Comparison of ENCODE assay signal across 12 mouse cellular contexts in genomic region chr17:30155411-30155925, GRCm38 (mm10).
A peak's percentile ranks its signal among the peaks of the same experiment; 100 is the strongest.
DNase-seq lines count a peak whose midpoint lies in the region; ATAC-seq and TF ChIP-seq lines count a peak whose summit lies in the region.
"Had no signal": no experiment of that assay in that cellular context is flagged by ENCODE, and none has a peak within 500 bp of the region (broad histone marks: within the 10 kb centered on the region; RNA-seq: fewer than 3 reads in every experiment).

No protein-coding gene starts in this region.

- no peak for ATAC-seq in forebrain, embryonic 16.5 days
- ATAC-seq in forebrain, postnatal 0 days: no peak

- no peak for DNase-seq in forebrain, postnatal 0 days
- peak; percentile 64 for DNase-seq in left cerebral cortex, postnatal 4 days
- DNase-seq in left cerebral cortex, postnatal 36 days (ENCODE audit: low spot score in 2 of 2): no peak
- peak; percentile 57 for DNase-seq in cerebellum, adult 9-10 months
- DNase-seq in limb, embryonic 10.5 days (ENCODE audit: low spot score): no peak
- no peak for DNase-seq in testis, postnatal 10 days (ENCODE audit: low spot score)
- no peak for DNase-seq in spleen, postnatal 4 days (ENCODE audit: low spot score in 2 of 2)
- DNase-seq: layer of hippocampus, postnatal 36 days; lung, postnatal 10 days had no signal

- H3K4me1 ChIP-seq in forebrain, embryonic 16.5 days (replicated peaks; ENCODE audit: control insufficient read depth, insufficient read depth, low read length): peaks cover 17% of the 10 kb centered on the region
- H3K4me1 ChIP-seq in forebrain, postnatal 0 days (ENCODE audit: insufficient read depth): peaks cover 9% of the 10 kb centered on the region
- H3K4me1 ChIP-seq in limb, embryonic 10.5 days: peaks cover 35% of the 10 kb centered on the region

- no peak for TF ChIP-seq CTCF in forebrain, postnatal 0 days (IDR thresholded peaks at IDR 0.05; ENCODE audit: low read depth)

- no peak overlapping the region for H3K4me3 ChIP-seq in forebrain, embryonic 16.5 days (replicated peaks; ENCODE audit: low read length)
- no peak overlapping the region for H3K4me3 ChIP-seq in forebrain, postnatal 0 days (ENCODE audit: low read depth, low read length)
- no peak overlapping the region for H3K4me3 ChIP-seq in limb, embryonic 10.5 days
- H3K4me3 ChIP-seq: embryonic facial prominence, embryonic 15.5 days had no signal

- 58% methylated on average over 7 of the region's 7 CpGs for WGBS in forebrain, embryonic 16.5 days
- WGBS in forebrain, postnatal 0 days: 52% methylated on average over 7 of the region's 7 CpGs
- 83% methylated on average over 7 of the region's 7 CpGs for WGBS in limb, embryonic 10.5 days

- intact Hi-C loops in left cerebral cortex, postnatal 4 days (cut with DNase I): no loop called here
- intact Hi-C loops in left cerebral cortex, postnatal 36 days (cut with DNase I): no loop called here

- no peak overlapping the region for H3K4me2 ChIP-seq in forebrain, embryonic 16.5 days (ENCODE audit: low read length)
- no peak overlapping the region for H3K4me2 ChIP-seq in forebrain, postnatal 0 days (ENCODE audit: low read depth)
- H3K4me2 ChIP-seq: embryonic facial prominence, embryonic 15.5 days had no signal

- H3K27ac ChIP-seq in forebrain, embryonic 16.5 days (ENCODE audit: low read length): no peak overlapping the region
- H3K27ac ChIP-seq in forebrain, postnatal 0 days (ENCODE audit: low read depth, low read length): no peak overlapping the region
- H3K27ac ChIP-seq in limb, embryonic 10.5 days: peak overlapping the region; percentile 56; the same call in 1 of the 2 replicates
- H3K27ac ChIP-seq: embryonic facial prominence, embryonic 15.5 days; kidney, postnatal 0 days had no signal

- H3K9ac ChIP-seq in forebrain, embryonic 16.5 days (replicated peaks; ENCODE audit: low read depth, low read length): 0 out of 2 replicates have a peak overlapping the region, but pooled peaks have one; percentile 20
- no peak overlapping the region; the same call in 1 of the 2 replicates for H3K9ac ChIP-seq in forebrain, postnatal 0 days
- H3K9ac ChIP-seq: embryonic facial prominence, embryonic 15.5 days had no signal

- no peaks in the 10 kb centered on the region for H3K9me3 ChIP-seq in forebrain, embryonic 16.5 days (ENCODE audit: control insufficient read depth, low read length)
- no peaks in the 10 kb centered on the region for H3K9me3 ChIP-seq in forebrain, postnatal 0 days (ENCODE audit: low read length)
- no peaks in the 10 kb centered on the region for H3K9me3 ChIP-seq in limb, embryonic 10.5 days (replicated peaks)
- H3K9me3 ChIP-seq: embryonic facial prominence, embryonic 15.5 days had no signal

- H3K36me3 ChIP-seq in forebrain, embryonic 16.5 days (ENCODE audit: control insufficient read depth, insufficient read depth): no peaks in the 10 kb centered on the region
- H3K36me3 ChIP-seq in forebrain, postnatal 0 days (ENCODE audit: insufficient read depth): no peaks in the 10 kb centered on the region
- H3K36me3 ChIP-seq in limb, embryonic 10.5 days: peaks cover 8% of the 10 kb centered on the region; the same call in 1 of the 2 replicates
- H3K36me3 ChIP-seq: embryonic facial prominence, embryonic 15.5 days had no signal

- no peaks in the 10 kb centered on the region for H3K27me3 ChIP-seq in forebrain, embryonic 16.5 days (replicated peaks; ENCODE audit: control insufficient read depth, insufficient read depth, low read length)
- no peaks in the 10 kb centered on the region for H3K27me3 ChIP-seq in forebrain, postnatal 0 days (ENCODE audit: insufficient read depth, low read length)
- H3K27me3 ChIP-seq in limb, embryonic 10.5 days (ENCODE audit: low read depth, poor library complexity, severe bottlenecking): no peaks in the 10 kb centered on the region
- H3K27me3 ChIP-seq: embryonic facial prominence, embryonic 15.5 days had no signal

Comparison
In these comparisons a context has a peak if more than half of its experiments do, and no peak if none do; other contexts are left out.
1. DNase-seq: peak in left cerebral cortex, postnatal 4 days (single experiment) and cerebellum, adult 9-10 months (single experiment); none in forebrain, postnatal 0 days (single experiment), left cerebral cortex, postnatal 36 days (0 of 2), limb, embryonic 10.5 days (single experiment), testis, postnatal 10 days (single experiment) and spleen, postnatal 4 days (0 of 2).